Mouse (Mus musculus): Measurements from ENCODE around the gene Rfc4. TPM values are rescaled to one million over a fixed set of nuclear protein-coding genes. Genes with fewer than 3 reads are reported as not detected.
"Not testable (repeated sequence)": the region's sequence is repeated elsewhere in the genome, so short reads cannot be mapped to it uniquely, and the experiment has no call there.

Rfc4 gene
- total RNA-seq, 2 experiments from 2014 or later: 3.3 to 4.2 TPM

DNA sequence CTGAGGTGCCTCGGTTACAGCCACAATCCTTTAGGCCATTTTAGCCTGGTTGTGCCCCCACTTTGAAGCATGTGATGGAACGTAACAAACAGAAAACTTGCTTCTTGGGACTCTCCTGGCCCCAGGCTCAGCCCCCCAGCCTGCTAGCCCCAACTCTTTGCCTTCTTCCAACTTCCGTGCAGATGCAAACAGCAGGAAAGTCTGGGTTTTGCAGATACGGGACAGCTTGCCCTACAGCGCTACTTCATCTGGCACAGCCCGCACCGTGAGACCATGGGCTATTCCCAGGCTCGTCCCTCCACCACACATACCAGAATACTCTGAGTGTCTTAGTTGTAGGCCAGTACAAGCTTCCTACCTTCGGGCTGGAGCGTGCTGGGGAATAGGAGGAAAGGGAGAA is 26.9 kb downstream of the Rfc4 start:
- no peak for DNase-seq

DNA sequence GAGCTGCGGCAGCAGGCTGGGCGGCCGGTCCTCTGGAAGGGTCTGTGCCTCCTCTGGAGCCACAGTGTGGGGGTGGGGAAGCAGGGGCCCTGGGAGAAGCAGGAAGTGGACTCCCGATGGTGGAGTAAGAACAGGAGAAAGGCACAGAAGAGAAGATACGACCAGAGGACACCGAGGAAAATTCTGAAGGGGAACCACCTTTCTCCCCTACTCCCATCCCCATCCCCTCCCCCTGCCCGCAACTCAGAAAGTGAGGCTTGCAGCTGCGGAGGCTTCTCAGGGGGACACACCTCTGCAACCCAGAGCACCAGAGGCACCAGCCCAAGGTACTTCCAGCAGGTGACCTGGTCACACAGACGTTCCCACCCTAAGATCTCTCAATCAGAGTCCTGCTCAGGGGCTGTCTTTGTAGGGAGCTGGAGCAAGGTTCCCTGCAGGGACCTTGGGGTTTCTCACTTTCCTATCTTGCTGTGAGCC is 27.4 kb downstream of the Rfc4 start:
- no peak for DNase-seq

DNA sequence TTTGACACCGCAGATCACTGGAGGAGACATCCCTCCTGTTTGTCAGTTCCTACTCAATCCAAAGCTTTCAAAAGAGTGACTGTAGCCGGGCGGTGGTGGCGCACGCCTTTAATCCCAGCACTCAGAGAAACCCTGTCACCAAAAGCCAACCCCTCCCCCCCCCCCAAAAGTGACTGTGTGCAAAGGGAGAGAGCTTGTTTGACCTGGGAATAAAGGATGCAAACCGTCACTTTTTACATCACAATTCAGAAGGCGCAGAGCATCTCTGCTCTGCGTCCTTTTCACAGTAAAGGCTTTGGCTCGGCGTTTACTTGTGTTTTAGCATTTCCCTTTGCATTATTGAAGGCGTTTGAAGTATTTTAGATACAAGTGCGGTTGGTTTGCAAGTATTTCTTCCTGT is 27.9 kb downstream of the Rfc4 start:
- no peak for DNase-seq

DNA sequence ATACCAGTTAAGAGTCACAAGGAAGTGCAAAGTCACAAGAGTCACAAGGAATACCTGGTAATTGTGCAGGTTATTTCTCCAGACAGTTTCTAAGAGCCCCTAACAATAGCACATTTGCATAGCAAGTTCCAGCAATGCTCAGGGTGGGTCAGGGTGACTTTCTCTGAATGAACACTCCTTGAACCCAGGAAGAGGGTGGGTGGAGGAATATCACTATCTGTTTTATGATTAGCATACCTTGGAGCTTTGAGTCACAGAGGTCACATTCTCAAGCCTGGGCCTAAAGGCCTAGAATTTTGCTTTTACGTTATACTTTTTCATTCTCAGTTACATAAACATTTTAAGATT is 29.5 kb downstream of the Rfc4 start:
- DNase-seq: not testable (repeated sequence)

DNA sequence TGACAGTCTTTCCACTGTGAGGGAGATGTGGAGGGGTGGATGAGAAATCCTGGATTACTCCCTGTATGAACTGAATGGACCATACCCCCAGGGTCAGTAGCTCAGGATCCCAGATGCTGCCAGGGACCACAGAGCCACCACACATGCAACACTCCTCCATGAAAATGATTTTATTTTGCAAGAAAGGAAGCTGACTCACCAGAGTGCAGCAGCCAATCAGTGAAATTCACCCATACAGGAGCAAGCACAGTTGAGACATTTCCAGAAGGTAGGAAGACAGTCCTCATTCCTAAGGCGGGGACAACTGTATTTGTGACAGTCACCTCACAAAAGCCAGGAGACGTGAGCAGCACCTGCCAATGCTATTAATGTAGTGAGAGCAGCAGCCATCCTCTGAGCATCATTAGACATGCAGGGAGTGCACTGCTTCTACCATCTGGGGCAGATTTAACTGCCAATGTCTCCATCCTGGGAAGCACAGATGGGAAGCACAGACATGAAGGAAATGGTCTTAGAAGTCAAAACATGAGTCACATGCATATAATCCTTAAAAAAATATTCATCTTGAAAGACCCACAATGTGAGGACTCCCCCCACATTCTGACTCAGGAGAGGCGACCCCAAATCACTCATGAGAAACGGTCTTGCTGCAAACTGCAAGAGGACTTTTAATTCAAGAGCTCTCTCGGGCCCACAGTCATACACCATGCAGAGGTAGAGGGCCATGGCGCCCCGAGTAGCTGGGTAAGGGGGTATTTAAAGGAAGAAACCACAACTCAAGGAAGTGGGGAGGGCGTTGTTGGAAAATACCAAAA is 30.0 kb downstream of the Rfc4 start:
- DNase-seq: peak; percentile 45 to 49

DNA sequence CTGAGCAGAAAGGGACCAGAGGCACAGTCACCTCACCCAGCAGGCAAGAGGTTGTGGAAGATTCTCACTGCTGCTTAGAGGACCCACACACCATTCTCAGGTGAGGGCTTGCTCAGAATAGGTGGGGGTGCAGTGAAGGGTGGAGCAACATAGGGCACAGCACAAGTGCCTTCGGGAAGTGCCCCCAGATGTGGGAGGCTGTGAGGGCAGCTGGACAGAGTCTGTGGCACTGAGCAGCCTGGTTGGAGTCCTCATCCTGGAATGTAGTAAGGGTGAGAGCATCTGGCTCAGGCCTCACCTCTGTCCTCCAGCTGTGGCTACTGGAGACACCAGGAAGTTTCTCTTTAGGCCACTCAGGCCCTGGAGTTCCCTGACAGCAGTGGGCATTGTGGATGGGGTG is 30.7 kb downstream of the Rfc4 start:
- DNase-seq: not testable (repeated sequence)

DNA sequence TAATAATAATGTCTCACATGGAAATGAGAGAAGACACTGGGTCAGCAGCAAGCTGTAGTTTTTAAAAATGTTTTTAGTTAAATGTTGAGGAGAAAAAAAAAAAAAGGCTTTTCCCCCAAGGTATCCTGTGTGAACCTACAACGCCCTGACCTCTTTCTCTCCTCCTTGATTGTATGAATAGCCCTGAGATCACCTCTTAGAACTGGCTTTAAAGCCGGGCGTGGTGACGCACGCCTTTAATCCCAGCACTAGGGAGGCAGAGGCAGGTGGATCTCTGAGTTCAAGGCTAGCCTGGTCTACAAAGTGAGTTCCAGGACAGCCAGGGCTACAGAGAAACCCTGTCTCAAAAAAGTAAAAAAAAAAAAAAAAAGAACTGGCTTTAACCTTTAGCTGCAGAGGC is 32.0 kb downstream of the Rfc4 start:
- not testable (repeated sequence) for DNase-seq

DNA sequence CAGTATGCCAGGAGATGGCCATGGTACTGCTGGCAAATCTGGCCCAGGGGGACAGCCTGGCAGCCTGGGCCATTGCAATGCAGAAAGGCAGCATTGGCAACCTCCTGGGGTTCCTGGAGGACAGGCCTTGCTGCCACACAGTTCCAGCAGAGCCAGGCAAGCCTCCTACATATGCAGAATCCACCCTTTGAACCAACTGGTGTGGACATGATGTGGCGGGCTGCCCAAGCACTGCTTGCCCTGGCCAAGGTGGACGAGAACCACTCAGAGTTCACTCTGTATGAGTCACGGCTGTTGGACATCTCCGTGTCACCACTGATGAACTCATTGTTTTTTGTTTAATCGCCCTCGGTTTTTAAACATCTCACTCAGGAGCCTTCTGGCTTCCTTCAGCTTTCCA is 33.4 kb downstream of the Rfc4 start:
- no peak for DNase-seq

DNA sequence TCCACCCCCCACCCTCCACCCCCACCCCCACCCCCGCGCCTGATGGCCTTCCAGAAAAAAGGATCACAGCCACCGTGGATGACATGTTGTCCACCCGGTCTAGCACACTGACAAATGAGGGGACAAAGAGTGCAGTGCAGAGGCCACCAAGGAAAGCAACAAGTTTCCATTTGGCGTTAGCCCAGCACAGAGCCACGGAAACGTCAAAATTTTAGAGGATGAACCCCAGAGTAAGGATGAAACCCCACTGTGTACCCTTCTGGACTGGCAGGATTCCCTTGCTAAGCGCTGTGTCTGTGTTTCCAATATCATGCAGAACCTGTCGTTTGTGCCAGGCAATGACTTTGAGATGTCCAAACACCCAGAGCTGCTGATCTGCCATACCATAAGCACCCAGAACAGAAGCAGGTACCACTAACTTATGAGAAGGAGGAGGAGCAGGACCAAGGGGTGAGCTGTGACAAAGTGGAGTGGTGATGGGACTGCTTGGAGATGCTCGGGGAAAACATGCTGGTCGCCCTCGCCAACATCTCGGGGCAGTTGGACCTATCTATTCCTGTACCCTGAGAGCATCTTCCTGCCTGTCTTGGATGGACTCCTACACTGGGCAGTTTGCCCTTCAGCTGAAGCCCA is 34.1 kb downstream of the Rfc4 start:
- DNase-seq: no peak

DNA sequence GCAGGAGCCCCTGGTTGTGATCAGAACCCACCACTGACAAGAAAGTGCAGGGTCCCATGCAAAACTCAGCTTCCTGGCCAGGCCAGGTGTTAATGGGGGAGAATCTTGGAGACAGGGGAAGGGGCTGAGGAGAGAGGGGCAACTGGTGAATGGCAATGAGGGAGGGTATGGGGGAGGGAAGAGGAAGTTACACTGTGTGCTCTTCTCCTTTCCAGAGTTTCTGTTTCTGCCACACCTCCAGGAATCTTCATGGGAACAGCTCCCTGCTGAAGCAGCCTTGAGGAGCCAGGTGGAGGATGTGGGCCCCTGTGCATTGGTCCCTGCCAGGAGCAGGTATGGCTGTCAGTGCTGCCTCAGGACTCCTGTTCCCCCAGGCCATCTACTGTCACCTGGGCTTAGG is 36.2 kb downstream of the Rfc4 start:
- not testable (repeated sequence) for DNase-seq

DNA sequence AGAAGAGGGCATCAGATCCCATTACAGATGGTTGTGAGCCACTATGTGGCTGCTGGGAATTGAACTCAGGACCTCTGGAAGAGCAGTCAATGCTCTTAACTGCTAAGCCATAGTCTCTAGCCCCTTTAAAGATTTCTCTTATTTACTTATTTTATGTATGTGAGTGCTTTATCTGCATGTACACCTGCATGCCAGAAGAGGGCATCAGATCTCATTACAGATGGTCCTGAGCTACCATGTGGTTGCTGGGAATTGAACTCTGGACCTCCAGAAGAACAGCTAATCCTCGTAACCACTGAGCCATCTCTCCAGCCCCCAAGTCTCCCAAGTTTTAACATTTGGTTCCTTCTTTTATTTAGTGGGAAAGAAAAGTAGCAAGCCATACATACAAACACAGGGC is 39.0 kb downstream of the Rfc4 start:
- not testable (repeated sequence) for DNase-seq

DNA sequence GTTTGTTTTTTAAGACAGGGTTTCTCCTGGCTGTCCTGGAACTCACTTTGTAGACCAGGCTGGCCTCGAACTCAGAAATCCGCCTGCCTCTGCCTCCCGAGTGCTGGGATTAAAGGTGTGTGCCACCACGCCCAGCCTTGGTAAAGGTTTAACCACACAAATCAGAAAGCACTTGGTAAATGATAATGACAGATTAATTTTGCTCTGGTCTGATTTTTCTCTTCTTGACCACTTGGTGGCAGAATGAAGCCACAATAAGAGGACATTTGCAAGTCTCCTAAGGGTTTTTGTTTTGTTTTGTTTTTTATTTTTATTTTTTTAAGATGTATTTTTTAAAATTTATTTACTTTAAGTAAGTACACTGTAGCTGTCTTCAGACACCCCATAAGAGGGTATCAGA is 39.8 kb downstream of the Rfc4 start:
- not testable (repeated sequence) for DNase-seq

DNA sequence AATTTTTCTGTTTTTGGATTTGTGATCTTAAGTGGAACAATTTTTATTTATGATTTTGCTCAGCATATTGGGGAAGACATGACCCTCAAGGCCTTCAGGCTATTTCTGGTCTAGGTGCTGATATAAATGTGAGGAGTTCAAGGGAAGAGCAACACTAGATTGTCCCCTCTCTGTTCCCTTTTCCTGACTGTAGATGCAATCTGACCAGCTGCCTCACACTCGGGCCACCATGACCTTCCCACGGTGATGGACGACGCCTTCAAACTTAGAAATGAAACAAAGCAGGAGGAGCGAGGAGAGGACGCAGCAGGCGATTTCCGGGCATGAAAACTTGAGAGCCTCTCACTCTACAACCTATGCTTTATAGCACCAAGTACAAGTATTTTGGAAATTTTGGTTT is 40.4 kb downstream of the Rfc4 start:
- not testable (repeated sequence) for DNase-seq

DNA sequence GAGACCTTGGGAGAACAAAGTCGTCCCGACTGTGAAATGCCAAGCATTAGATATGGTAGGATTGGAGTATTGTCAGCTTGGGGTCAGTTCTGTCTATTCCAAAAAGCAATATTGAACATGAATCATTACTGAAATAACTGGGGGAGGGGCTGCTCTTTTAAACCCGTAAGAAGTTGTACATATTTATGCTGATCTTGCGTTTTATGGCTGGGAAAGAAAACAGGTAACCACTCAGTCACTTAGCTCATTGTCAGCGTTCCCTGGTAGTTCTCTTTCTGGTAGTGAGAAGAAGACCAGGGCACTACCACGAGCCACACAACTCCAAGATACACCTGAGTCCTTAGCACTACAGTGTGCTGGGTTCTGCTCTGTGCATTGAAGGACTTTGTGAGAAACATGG is 50.0 kb downstream of the Rfc4 start:
- DNase-seq: not testable (repeated sequence)

Small RNA genes lying within 50 kb of the gene (microRNA-seq; reads per million reads assigned to microRNA genes)
- gene Gm49346: 0.63 to 0.90 reads per million in 2 experiments

Other genes starting within 250 kb of the Rfc4 start
- gene Ahsg, start 236.5 kb downstream of the Rfc4 start, total RNA-seq (2021): not detected
- not detected for gene Fetub, start 209.4 kb downstream of the Rfc4 start, total RNA-seq (2021)
- gene Hrg, start 176.7 kb downstream of the Rfc4 start, total RNA-seq (2021): not detected
- not detected for gene Kng2, start 98.3 kb downstream of the Rfc4 start, total RNA-seq (2021)
- gene Kng1, start 69.9 kb downstream of the Rfc4 start, total RNA-seq (2021): not detected
- gene Eif4a2, start 20.3 kb downstream of the Rfc4 start, total RNA-seq (2021): 100 to 1,000 TPM; 900 to 999 TPM
- not detected for gene Adipoq, start 18.8 kb upstream of the Rfc4 start, total RNA-seq (2021)
- gene St6gal1, start 97.0 kb upstream of the Rfc4 start, total RNA-seq (2021): 10 to 100 TPM; 16.5 to 18.1 TPM

Measured in layer of hippocampus, postnatal 36 days (tissue).